Mouse (Mus musculus) limb, embryonic 14.5 days (tissue): ENCODE measurements around the gene Arhgap27. TPM values are rescaled to one million over a fixed set of nuclear protein-coding genes. Genes with fewer than 3 reads are reported as not detected.

Experiments used
- ATAC-seq: fragments of 200-750 bp; cut with Nextera tagmentation; 2 replicates; pipeline ENCODE4 v1.8.0; 2017; ENCODE audit warnings: low read depth, moderate number of reproducible peaks, moderate TSS enrichment; ENCODE audit not compliant: low FRiP score
- DNase-seq: peaks from one replicate; pipeline ENCODE4 v3.0.0-alpha.2; 2015; ENCODE audit warnings: low spot score
- H3K27ac ChIP-seq: fragments of 300-500 bp; sonication (generic); replicated peaks from 2 replicates; pipeline ENCODE4 v1.5.1; 2014; ENCODE audit warnings: low read depth, mild to moderate bottlenecking, low read length, moderate library complexity, mixed read lengths
- H3K27me3 ChIP-seq: fragments of 300-500 bp; sonication (generic); 2 replicates; pipeline ENCODE4 v1.6.1; 2014; ENCODE audit warnings: low read length, mixed read lengths; ENCODE audit not compliant: control insufficient read depth, insufficient read depth
- H3K36me3 ChIP-seq: fragments of 300-500 bp; sonication (generic); 2 replicates; pipeline ENCODE4 v1.6.1; 2014; ENCODE audit warnings: mild to moderate bottlenecking, low read length, moderate library complexity, mixed read lengths; ENCODE audit not compliant: control insufficient read depth, insufficient read depth
- H3K4me1 ChIP-seq: fragments of 300-500 bp; sonication (generic); 2 replicates; pipeline ENCODE4 v1.6.1; 2014; ENCODE audit warnings: antibody characterized with exemption, low read length, mixed read lengths; ENCODE audit not compliant: control insufficient read depth, insufficient read depth
- H3K4me2 ChIP-seq: fragments of 300-500 bp; sonication (generic); replicated peaks from 2 replicates; pipeline ENCODE4 v1.6.1; 2014; ENCODE audit warnings: low read depth, mild to moderate bottlenecking, low read length, moderate library complexity; ENCODE audit not compliant: severe bottlenecking
- H3K4me3 ChIP-seq: fragments of 300-500 bp; sonication (generic); replicated peaks from 2 replicates; pipeline ENCODE4 v1.5.1; 2014; ENCODE audit warnings: low read length
- H3K9ac ChIP-seq: fragments of 300-500 bp; sonication (generic); 2 replicates; pipeline ENCODE4 v1.6.1; 2014; ENCODE audit warnings: mild to moderate bottlenecking, low read depth, low read length, moderate library complexity; ENCODE audit not compliant: severe bottlenecking
- H3K9me3 ChIP-seq: fragments of 300-500 bp; sonication (generic); 2 replicates; pipeline ENCODE4 v1.6.1; 2016; ENCODE audit warnings: low read length; ENCODE audit not compliant: control insufficient read depth
- POLR2A ChIP-seq: fragments of 200-500 bp; IDR thresholded peaks from 2 replicates; pipeline ENCODE4 v1.8.0; 2012; ENCODE audit warnings: inconsistent platforms, mild to moderate bottlenecking, moderate library complexity, borderline replicate concordance; ENCODE audit not compliant: insufficient read depth, insufficient read length; ENCODE audit errors: extremely low read depth
- WGBS: fragments of 180-500 bp; shearing (Covaris S2); extraction: QIAGEN DNeasy Blood & Tissue Kit; methylation state at CpG from one replicate; pipeline ENCODE4 v1.1.7; 2014; 5-methylcytosine and 5-hydroxymethylcytosine counted together
- polyA plus RNA-seq, 2 experiments: library from polyadenylated mRNA; depleted of rRNA in 1 of 2; stranded (reverse) in 1 of 2; unstranded in 1 of 2; fragments of >200 nt; fragmentation: Nextera tagmentation in 1 of 2; extraction: Ambion mirVana in 1 of 2; gene quantifications; 2 replicates each; pipeline versions ENCODE4 v1.2.1 to v1.2.3; 2012 to 2014

The Arhgap27 gene
- polyA plus RNA-seq, 2 experiments = 8.4 to 14.1 TPM

GRCm38 (mm10) chr11:103406551-103406950 lies 43.1 kb upstream of the Arhgap27 start:
- 78% methylated on average over 7 of the region's 7 CpGs for WGBS
- TF ChIP-seq POLR2A = no peak
- H3K4me3 ChIP-seq = no peak overlapping the region

DNA sequence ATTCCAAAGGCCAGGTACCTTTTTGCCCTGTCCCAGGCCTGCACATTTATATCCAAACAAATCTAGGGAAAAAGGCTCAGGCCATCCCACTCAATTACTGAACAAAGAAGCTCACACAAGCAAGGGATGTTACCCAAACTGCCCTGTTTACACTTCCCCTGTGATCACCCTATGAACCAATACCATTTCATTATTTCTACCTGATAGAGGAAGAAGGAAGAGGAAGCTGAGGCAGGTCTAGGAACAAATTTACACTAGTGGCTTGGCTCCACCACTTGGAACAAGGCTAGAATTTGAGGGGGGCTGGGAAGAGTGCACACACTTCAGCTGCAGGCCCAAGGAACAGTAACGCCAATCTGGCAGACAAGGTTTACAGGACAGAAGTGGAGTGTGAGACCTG lies 42.3 kb upstream of the Arhgap27 start:
- no peaks in the 10 kb centered on the region for H3K27me3 ChIP-seq
- DNase-seq (no peak), ATAC-seq (no peak)
- no peak overlapping the region for H3K4me3 ChIP-seq
- TF ChIP-seq POLR2A = no peak
- no peak overlapping the region for H3K9ac ChIP-seq
- no peak overlapping the region for H3K4me2 ChIP-seq
- peaks cover 8% of the 10 kb centered on the region; the same call in 1 of the 2 replicates for H3K36me3 ChIP-seq
- no peaks in the 10 kb centered on the region for H3K4me1 ChIP-seq
- H3K27ac ChIP-seq = no peak overlapping the region
- H3K9me3 ChIP-seq = no peaks in the 10 kb centered on the region
- 83% methylated on average over 1 of the region's 1 CpGs for WGBS

More at GRCm38 (mm10) chr11:103406551-103406950, 43.1 kb upstream of the Arhgap27 start:
- peaks cover 8% of the 10 kb centered on the region; the same call in 1 of the 2 replicates for H3K36me3 ChIP-seq
- ATAC-seq = no peak
- no peaks in the 10 kb centered on the region; the same call in 1 of the 2 replicates for H3K4me1 ChIP-seq
- H3K27me3 ChIP-seq = no peaks in the 10 kb centered on the region
- DNase-seq = no peak
- H3K9me3 ChIP-seq = no peaks in the 10 kb centered on the region
- H3K27ac ChIP-seq = no peak overlapping the region
- no peak overlapping the region for H3K9ac ChIP-seq
- no peak overlapping the region for H3K4me2 ChIP-seq

DNA sequence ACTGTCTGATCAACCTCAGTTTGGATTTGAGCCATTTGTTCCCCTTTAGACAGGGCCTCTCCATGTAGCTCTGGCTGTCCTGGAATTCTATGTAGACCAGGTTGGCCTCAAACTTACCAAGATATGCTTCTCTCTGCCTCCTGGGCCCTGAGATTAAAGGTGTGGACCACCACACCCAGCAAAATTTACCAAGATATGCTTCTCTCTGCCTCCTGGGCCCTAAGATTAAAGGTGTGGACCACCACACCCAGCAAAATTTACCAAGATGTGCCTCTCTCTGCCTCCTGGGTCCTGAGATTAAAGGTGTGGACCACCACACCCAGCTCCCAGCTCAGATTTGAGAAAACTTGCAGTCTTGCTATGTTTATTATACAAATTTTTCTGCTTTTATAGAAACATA lies 41.1 kb upstream of the Arhgap27 start:
- H3K9ac ChIP-seq = no peak overlapping the region
- no peak overlapping the region for H3K27ac ChIP-seq
- ATAC-seq = no peak
- no peak overlapping the region for H3K4me2 ChIP-seq
- peaks cover 11% of the 10 kb centered on the region for H3K36me3 ChIP-seq
- no peak for DNase-seq
- TF ChIP-seq POLR2A = no peak
- H3K9me3 ChIP-seq = no peaks in the 10 kb centered on the region
- no peak overlapping the region for H3K4me3 ChIP-seq
- H3K4me1 ChIP-seq = no peaks in the 10 kb centered on the region
- H3K27me3 ChIP-seq = no peaks in the 10 kb centered on the region

DNA sequence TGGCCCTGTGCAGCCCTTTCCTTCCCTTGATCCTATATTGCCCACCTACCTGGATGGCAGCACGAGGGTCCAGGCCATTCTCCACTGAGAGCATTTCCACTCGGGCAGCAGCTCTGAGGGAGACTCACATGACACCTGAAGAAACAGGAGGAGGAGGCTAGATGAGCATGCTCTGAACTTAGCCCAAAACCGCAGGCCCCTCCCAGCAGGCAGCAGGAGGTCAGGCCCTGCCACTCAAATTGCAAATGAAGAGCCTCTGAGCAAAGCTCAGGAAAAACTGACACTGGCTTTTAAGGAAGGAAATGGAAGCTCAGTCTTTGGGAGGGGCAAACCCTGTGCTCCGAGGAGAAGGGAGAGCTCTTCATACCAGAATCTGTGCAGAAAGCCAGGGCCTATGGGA lies 40.3 kb upstream of the Arhgap27 start:
- Histone ChIP-seq H3K4me1 (no peaks in the 10 kb centered on the region), H3K27me3 (no peaks in the 10 kb centered on the region)
- no peak for DNase-seq

DNA sequence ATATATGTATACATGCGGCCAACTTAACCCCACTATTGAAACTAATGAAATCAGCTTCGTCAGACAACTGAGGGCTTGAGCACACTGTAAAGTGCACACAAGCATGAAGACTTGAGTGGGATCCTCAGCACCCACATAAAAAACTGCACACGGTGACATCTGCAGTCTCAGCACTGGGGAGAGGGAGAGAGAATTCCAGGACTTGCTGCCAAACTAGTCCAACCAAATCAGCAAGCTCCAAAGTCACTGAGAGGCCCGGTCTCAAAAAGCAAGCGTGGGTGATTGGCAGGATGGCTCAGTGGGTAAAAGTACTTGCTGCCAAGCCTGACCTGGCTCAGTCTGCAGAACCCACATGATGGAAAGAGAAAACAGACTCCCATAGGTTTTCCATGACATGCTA lies 39.2 kb upstream of the Arhgap27 start:
- Histone ChIP-seq H3K9me3 (no peaks in the 10 kb centered on the region), H3K4me3 (no peak overlapping the region), H3K9ac (no peak overlapping the region), H3K27ac (no peak overlapping the region), H3K36me3 (peaks cover 11% of the 10 kb centered on the region), H3K27me3 (no peaks in the 10 kb centered on the region), H3K4me2 (no peak overlapping the region), H3K4me1 (no peaks in the 10 kb centered on the region)
- DNase-seq = no peak
- 91% methylated on average over 5 of the region's 5 CpGs for WGBS
- no peak for TF ChIP-seq POLR2A
- ATAC-seq = no peak

More for the DNA sequence above, 40.3 kb upstream of the Arhgap27 start:
- Histone ChIP-seq H3K9me3 (no peaks in the 10 kb centered on the region), H3K36me3 (peaks cover 11% of the 10 kb centered on the region), H3K4me2 (no peak overlapping the region), H3K9ac (no peak overlapping the region), H3K4me3 (no peak overlapping the region), H3K27ac (no peak overlapping the region)
- TF ChIP-seq POLR2A = no peak
- ATAC-seq = no peak
- 68% methylated on average over 4 of the region's 4 CpGs for WGBS

GRCm38 (mm10) chr11:103402198-103402597 lies 38.7 kb upstream of the Arhgap27 start:
- Histone ChIP-seq H3K27ac (no peak overlapping the region), H3K27me3 (no peaks in the 10 kb centered on the region), H3K4me2 (no peak overlapping the region), H3K4me1 (no peaks in the 10 kb centered on the region), H3K9me3 (no peaks in the 10 kb centered on the region), H3K4me3 (no peak overlapping the region), H3K9ac (no peak overlapping the region), H3K36me3 (peaks cover 11% of the 10 kb centered on the region)
- TF ChIP-seq POLR2A = no peak
- WGBS = 64% methylated on average over 2 of the region's 2 CpGs
- peak; percentile 29 for DNase-seq
- ATAC-seq = no peak
